Mouse (Mus musculus): ENCODE results near the gene Mmp24. TPM values are rescaled to one million over a fixed set of nuclear protein-coding genes. Genes with fewer than 3 reads are reported as not detected.

The Mmp24 gene
- polyA plus RNA-seq, 1 experiment: 0.18 TPM

DNA sequence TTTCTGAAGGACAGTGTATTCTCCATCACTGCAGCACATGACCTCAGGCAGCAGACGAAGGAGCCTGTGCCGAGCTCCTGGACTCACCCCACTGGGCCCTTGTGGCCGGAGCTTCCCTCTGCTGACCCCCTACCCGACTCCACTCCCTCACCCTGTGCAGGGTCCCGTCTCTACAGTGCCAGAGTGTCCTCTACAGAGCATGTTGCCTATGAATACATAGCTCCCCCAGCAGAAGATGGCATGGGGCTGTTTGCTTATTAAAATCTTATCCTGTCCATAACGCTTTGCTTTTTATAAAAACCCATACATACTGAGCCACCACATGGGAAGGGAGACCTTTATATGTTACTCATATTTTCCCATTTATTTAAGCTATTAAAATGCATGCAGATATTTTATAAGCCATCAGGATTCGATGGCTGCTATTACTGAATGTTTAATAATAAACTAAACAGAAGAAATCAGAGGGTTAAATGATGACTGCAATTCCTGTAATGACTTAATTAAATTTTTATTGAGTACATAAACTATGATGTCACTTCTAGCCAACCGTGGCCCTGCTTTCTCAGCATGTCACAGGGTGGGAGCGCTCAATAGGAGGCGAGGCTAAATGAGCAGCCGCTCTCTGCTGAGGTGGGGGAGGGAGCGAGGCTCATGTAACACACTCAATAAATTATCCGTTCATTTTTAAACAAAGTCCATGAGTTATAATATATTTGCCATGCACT, 87.6 kb downstream of the Mmp24 start:
- Histone ChIP-seq H3K27ac (ENCODE audit: insufficient read depth, low read length) (no peak overlapping the region), H3K36me3 (ENCODE audit: control insufficient read depth, insufficient read depth, low read length, poor library complexity, severe bottlenecking) (no peaks in the 10 kb centered on the region), H3K9me3 (replicated peaks; ENCODE audit: control insufficient read depth, insufficient read depth, low read length, poor library complexity, severe bottlenecking) (no peaks in the 10 kb centered on the region), H3K9ac (ENCODE audit: low read depth, poor library complexity, severe bottlenecking) (no peak overlapping the region), H3K4me1 (ENCODE audit: control insufficient read depth, insufficient read depth, low read length) (no peaks in the 10 kb centered on the region), H3K4me3 (ENCODE audit: low read depth, low read length) (no peak overlapping the region), H3K27me3 (ENCODE audit: control insufficient read depth, insufficient read depth, low read length, poor library complexity, severe bottlenecking) (no peaks in the 10 kb centered on the region)
- no peak for TF ChIP-seq CTCF (IDR thresholded peaks at IDR 0.05; ENCODE audit: low read depth, low read length)
- no peak for TF ChIP-seq POLR2A (IDR thresholded peaks at IDR 0.05; ENCODE audit: insufficient read depth, low read length)
- no peak for TF ChIP-seq EP300 (IDR thresholded peaks at IDR 0.05; ENCODE audit: insufficient read depth, low read depth, low read length)

DNA sequence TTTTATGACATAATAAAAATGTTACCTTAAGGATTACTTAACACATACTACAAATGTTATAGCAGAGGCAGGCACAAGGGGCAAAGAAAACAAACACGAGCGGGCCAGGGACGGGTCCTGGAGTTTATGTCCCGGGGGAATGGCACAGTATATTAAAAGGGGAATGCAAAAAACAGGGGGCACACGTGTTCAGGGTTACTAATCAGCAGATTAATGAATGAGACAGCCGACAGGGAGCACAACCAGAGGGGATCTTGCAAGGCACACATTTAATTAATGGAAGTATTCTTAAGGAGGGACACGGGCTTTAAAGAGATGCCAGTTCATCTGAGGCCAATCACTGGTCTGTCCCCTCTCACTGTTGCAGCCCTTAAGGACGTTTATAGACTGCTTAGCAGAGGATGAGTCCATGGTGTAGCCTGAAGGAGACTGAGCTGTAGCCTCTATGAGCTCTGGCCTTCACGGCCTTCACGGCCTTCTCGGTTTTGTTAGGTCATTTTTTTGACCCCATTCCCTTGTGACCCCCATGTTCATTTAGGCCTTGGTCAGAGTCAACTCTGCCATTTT, 88.2 kb downstream of the Mmp24 start:
- Histone ChIP-seq H3K4me3 (ENCODE audit: low read depth, low read length) (no peak overlapping the region), H3K9me3 (replicated peaks; ENCODE audit: control insufficient read depth, insufficient read depth, low read length, poor library complexity, severe bottlenecking) (no peaks in the 10 kb centered on the region), H3K36me3 (ENCODE audit: control insufficient read depth, insufficient read depth, low read length, poor library complexity, severe bottlenecking) (no peaks in the 10 kb centered on the region), H3K4me1 (ENCODE audit: control insufficient read depth, insufficient read depth, low read length) (no peaks in the 10 kb centered on the region), H3K27me3 (ENCODE audit: control insufficient read depth, insufficient read depth, low read length, poor library complexity, severe bottlenecking) (no peaks in the 10 kb centered on the region), H3K27ac (ENCODE audit: insufficient read depth, low read length) (no peak overlapping the region), H3K9ac (ENCODE audit: low read depth, poor library complexity, severe bottlenecking) (no peak overlapping the region)
- TF ChIP-seq POLR2A (IDR thresholded peaks at IDR 0.05; ENCODE audit: insufficient read depth, low read length) (no peak), EP300 (IDR thresholded peaks at IDR 0.05; ENCODE audit: insufficient read depth, low read depth, low read length) (no peak), CTCF (IDR thresholded peaks at IDR 0.05; ENCODE audit: low read depth, low read length) (no peak)

Other genes with a start within 250 kb of the Mmp24 start
- 13.4 and 14.8 TPM in 2 replicates for gene Gss, start 182.5 kb upstream of the Mmp24 start, polyA plus RNA-seq (2011; ENCODE audit: insufficient read depth, insufficient read length, low read depth, missing spikeins)
- 0.70 and 1.0 TPM in 2 replicates for gene Myh7b, start 164.1 kb upstream of the Mmp24 start, polyA plus RNA-seq (2011; ENCODE audit: insufficient read depth, insufficient read length, low read depth, missing spikeins)
- 80.0 and 81.2 TPM in 2 replicates for gene Trpc4ap, start 83.0 kb upstream of the Mmp24 start, polyA plus RNA-seq (2011; ENCODE audit: insufficient read depth, insufficient read length, low read depth, missing spikeins)
- 21.7 and 23.1 TPM in 2 replicates for gene Edem2, start 45.9 kb upstream of the Mmp24 start, polyA plus RNA-seq (2011; ENCODE audit: insufficient read depth, insufficient read length, low read depth, missing spikeins)
- gene Gm17581, start 39.5 kb upstream of the Mmp24 start, polyA plus RNA-seq (2011; ENCODE audit: insufficient read depth, insufficient read length, low read depth, missing spikeins): not detected in 2 replicates
- gene Procr, start 24.2 kb upstream of the Mmp24 start, polyA plus RNA-seq (2011; ENCODE audit: insufficient read depth, insufficient read length, low read depth, missing spikeins): 4.7 and 6.6 TPM in 2 replicates
- gene BC029722, start 44.1 kb downstream of the Mmp24 start, polyA plus RNA-seq (2011; ENCODE audit: insufficient read depth, insufficient read length, low read depth, missing spikeins): 10.1 and 11.2 TPM in 2 replicates
- 92.4 and 114 TPM in 2 replicates for gene Eif6, start 51.6 kb downstream of the Mmp24 start, polyA plus RNA-seq (2011; ENCODE audit: insufficient read depth, insufficient read length, low read depth, missing spikeins)
- 0.30 and 0.50 TPM in 2 replicates for gene Fam83c, start 59.5 kb downstream of the Mmp24 start, polyA plus RNA-seq (2011; ENCODE audit: insufficient read depth, insufficient read length, low read depth, missing spikeins)
- 65.2 and 71.2 TPM in 2 replicates for gene Uqcc1, start 155.0 kb downstream of the Mmp24 start, polyA plus RNA-seq (2011; ENCODE audit: insufficient read depth, insufficient read length, low read depth, missing spikeins)
- not detected in 2 replicates for gene Gm15557, start 165.4 kb downstream of the Mmp24 start, polyA plus RNA-seq (2011; ENCODE audit: insufficient read depth, insufficient read length, low read depth, missing spikeins)
- gene Gdf5, start 170.0 kb downstream of the Mmp24 start, polyA plus RNA-seq (2011; ENCODE audit: insufficient read depth, insufficient read length, low read depth, missing spikeins): not detected in 2 replicates
- gene Cep250, start 181.1 kb downstream of the Mmp24 start, polyA plus RNA-seq (2011; ENCODE audit: insufficient read depth, insufficient read length, low read depth, missing spikeins): 24.9 and 26.0 TPM in 2 replicates
- gene 6430550D23Rik, start 232.6 kb downstream of the Mmp24 start, polyA plus RNA-seq (2011; ENCODE audit: insufficient read depth, insufficient read length, low read depth, missing spikeins): 2.4 and 2.9 TPM in 2 replicates
- 72.2 and 82.1 TPM in 2 replicates for gene Ergic3, start 232.7 kb downstream of the Mmp24 start, polyA plus RNA-seq (2011; ENCODE audit: insufficient read depth, insufficient read length, low read depth, missing spikeins)